Mouse (Mus musculus): ENCODE measurements around the gene Trpc2.
A peak's percentile ranks its signal among the peaks of the same experiment; 100 is the strongest.

- TF ChIP-seq CTCF (IDR thresholded peaks at IDR 0.05; ENCODE audit: low read depth) (peak; percentile 49), EP300 (IDR thresholded peaks at IDR 0.05; ENCODE audit: low read depth) (no peak)
Observed at GRCm38 (mm10) chr7:102076714-102077296, 6.1 kb upstream of the Trpc2 start.

Measured in heart, postnatal 0 days (tissue).